Mouse (Mus musculus): ENCODE measurements around the gene Idh2.
A peak's percentile ranks its signal among the peaks of the same experiment; 100 is the strongest.
"Not testable (repeated sequence)": the region's sequence is repeated elsewhere in the genome, so short reads cannot be mapped to it uniquely, and the experiment has no call there.

Idh2 gene

DNA sequence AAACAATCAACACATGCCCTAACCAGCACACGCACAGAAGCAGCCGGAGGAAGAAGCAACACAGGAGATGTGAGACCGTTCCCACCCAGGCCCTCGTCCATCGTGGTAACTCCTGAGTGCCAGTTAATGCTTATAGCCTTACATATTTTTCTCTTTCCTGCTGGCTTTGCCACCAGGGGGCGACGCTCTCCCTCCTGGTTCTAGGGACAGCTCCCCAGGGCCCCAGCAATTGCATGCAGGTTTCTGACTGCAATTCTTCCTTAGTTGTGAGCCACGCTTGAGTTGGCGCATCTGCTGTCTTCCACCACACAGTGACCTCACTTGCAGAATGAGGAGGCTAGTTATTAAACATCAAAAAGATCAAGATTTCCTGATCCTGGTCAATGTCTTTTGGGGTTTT lies 17.3 kb upstream of the Idh2 start:
- H3K27me3 ChIP-seq (ENCODE audit: insufficient read depth, low read length): no peaks in the 10 kb centered on the region
- peak; percentile 83 for TF ChIP-seq CTCF (conservative IDR thresholded peaks at IDR 0.05; ENCODE audit: low read length)
- no peak for TF ChIP-seq NANOG (IDR thresholded peaks at IDR 0.05; ENCODE audit: borderline replicate concordance, low read length)
- H3K36me3 ChIP-seq (ENCODE audit: insufficient read depth, low read length): no peaks in the 10 kb centered on the region
- H3K4me3 ChIP-seq (replicated peaks; ENCODE audit: low read length): no peak overlapping the region
- H3K9me3 ChIP-seq (ENCODE audit: low read length): peaks cover 13% of the 10 kb centered on the region
- H3K4me1 ChIP-seq (replicated peaks; ENCODE audit: low read depth, low read length): peaks cover 65% of the 10 kb centered on the region

DNA sequence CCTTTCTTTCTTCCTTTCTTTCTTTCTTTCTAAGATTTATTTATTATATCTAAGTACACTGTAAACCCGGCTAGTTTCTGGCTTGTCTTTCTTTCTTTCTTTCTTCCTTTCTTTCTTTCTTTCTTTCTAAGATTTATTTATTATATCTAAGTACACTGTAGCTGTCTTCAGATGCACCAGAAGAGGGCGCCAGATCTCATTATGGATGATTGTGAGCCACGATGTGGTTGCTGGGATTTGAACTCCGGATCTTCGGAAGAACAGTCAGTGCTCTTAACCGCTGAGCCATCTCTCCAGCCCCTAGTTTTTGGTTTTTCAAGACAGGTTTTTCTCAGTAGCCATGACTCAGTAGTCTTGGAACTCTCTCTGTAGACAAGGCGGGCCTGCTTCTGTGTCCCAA lies 16.1 kb upstream of the Idh2 start:
- TF ChIP-seq CTCF (conservative IDR thresholded peaks at IDR 0.05; ENCODE audit: low read length): peak; percentile 27

DNA sequence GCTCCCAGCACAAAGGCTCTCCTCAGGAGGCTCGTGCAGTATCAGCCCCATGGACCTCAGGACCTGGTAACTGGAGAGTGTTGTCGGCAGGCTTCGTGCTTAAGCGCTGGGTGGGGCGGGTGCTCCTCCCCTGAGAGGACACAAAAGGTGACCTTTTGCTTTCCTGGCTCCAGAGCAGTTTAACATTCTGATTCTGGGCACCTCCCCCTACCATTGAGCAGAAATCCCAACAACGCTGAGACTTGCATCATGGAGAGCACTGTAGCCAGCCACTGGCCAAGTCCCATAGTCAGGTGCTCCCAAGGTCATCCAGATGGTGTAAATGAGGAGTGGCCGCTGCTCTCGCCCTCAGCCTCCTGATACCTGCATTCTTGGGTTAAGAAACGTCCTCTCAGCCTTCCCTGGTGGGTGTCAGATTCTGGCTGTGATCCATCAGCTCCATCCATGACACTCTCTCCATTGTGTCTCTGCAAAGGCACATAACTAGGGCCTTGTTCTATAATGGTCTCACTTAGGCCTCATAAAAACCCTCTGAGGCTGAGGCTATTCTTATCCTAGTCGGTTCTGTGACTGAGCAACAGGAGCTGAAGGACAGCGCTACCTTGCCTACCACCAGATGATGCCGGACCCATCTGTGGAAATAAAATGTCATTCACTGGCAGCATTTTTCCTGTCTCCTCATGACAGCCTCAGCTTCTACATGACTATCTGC lies 15.3 kb upstream of the Idh2 start:
- Histone ChIP-seq H3K4me3 (replicated peaks; ENCODE audit: low read length) (peak overlapping the region; percentile 55), H3K9me3 (ENCODE audit: low read length) (no peaks in the 10 kb centered on the region), H3K4me1 (replicated peaks; ENCODE audit: low read depth, low read length) (peaks cover 82% of the 10 kb centered on the region), H3K36me3 (ENCODE audit: insufficient read depth, low read length) (no peaks in the 10 kb centered on the region), H3K27me3 (ENCODE audit: insufficient read depth, low read length) (no peaks in the 10 kb centered on the region)
- TF ChIP-seq NANOG (IDR thresholded peaks at IDR 0.05; ENCODE audit: borderline replicate concordance, low read length): peak; percentile 30; the same call in 1 of the 2 replicates
- no peak for TF ChIP-seq POU5F1 (IDR thresholded peaks at IDR 0.05; ENCODE audit: borderline replicate concordance, low read length)

More for the DNA sequence above, 16.1 kb upstream of the Idh2 start:
- peak overlapping the region; percentile 55; the same call in 1 of the 2 replicates for H3K4me3 ChIP-seq (replicated peaks; ENCODE audit: low read length)
- not testable (repeated sequence) for H3K9me3 ChIP-seq (ENCODE audit: low read length); H3K36me3 ChIP-seq (ENCODE audit: insufficient read depth, low read length); H3K27me3 ChIP-seq (ENCODE audit: insufficient read depth, low read length)
- H3K4me1 ChIP-seq (replicated peaks; ENCODE audit: low read depth, low read length): peaks cover 76% of the 10 kb centered on the region

DNA sequence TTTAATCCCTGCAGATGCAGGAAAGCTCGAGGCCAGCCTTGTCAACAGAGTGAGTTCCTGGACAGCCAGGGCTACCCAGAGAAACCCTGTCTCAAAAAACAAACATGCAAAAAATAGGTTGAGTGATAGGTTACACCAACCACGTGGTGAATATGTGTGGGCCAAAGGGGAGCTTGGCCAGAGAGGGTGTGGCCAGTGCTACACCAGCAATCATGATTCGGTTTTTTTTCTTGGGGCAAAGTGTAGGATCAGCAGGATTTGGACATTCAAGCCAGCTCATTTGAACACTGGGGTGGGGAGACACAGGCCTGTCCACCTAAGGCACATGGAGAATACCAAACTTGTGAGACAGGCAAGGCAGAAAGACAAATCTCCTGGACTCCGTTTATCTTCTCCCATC lies 14.1 kb upstream of the Idh2 start:
- Histone ChIP-seq H3K4me1 (replicated peaks; ENCODE audit: low read depth, low read length) (peaks cover 80% of the 10 kb centered on the region), H3K27me3 (ENCODE audit: insufficient read depth, low read length) (no peaks in the 10 kb centered on the region), H3K9me3 (ENCODE audit: low read length) (no peaks in the 10 kb centered on the region), H3K36me3 (ENCODE audit: insufficient read depth, low read length) (no peaks in the 10 kb centered on the region), H3K4me3 (replicated peaks; ENCODE audit: low read length) (peak overlapping the region; percentile 55)
- TF ChIP-seq NANOG (IDR thresholded peaks at IDR 0.05; ENCODE audit: borderline replicate concordance, low read length) (no peak), CTCF (conservative IDR thresholded peaks at IDR 0.05; ENCODE audit: low read length) (no peak), POU5F1 (IDR thresholded peaks at IDR 0.05; ENCODE audit: borderline replicate concordance, low read length) (no peak)

DNA sequence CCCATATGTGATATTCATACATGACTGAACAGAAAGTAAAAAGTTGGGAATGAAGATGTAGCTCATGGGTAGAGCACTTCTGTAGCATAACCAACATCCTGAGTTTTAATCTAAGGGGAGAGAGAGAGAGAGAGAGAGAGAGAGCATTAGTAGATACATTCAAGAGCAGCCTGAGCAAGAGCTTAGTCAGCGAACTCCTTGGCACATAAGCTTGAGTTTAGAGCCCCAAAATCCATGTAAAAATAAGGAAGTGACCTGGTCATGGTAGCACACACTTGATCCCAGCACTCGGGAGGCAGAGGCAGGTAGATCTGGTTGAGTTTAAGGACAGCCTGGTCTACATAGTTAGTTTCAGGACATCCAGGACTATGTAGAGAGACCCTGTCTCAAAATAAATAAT lies 8.5 kb upstream of the Idh2 start:
- H3K27me3 ChIP-seq (ENCODE audit: insufficient read depth, low read length): peaks cover 14% of the 10 kb centered on the region
- H3K4me3 ChIP-seq (replicated peaks; ENCODE audit: low read length): no peak overlapping the region
- no peak for TF ChIP-seq CTCF (conservative IDR thresholded peaks at IDR 0.05; ENCODE audit: low read length)
- TF ChIP-seq POU5F1 (IDR thresholded peaks at IDR 0.05; ENCODE audit: borderline replicate concordance, low read length): no peak
- TF ChIP-seq NANOG (IDR thresholded peaks at IDR 0.05; ENCODE audit: borderline replicate concordance, low read length): no peak
- H3K4me1 ChIP-seq (replicated peaks; ENCODE audit: low read depth, low read length): peaks cover 56% of the 10 kb centered on the region
- no peaks in the 10 kb centered on the region for H3K36me3 ChIP-seq (ENCODE audit: insufficient read depth, low read length)
- no peaks in the 10 kb centered on the region for H3K9me3 ChIP-seq (ENCODE audit: low read length)

DNA sequence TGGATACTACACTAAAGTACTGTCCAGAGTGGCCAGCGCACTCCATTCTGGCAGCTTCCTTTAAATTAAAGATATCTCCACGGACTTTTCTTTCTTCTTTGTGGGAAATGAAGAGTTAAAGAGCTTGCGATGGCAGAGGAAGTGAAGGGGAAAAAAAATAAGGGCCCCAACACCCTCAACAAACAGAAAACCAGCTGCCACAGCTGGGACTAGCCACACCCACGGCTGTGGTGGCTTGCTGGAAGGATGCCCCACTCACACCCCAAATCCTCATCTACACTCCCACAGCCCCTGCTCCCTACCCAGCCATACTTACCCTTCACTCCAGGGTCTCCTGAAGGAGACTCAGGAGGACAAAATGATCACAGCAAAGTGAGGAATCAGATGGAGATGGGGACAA lies 7.9 kb upstream of the Idh2 start:
- H3K36me3 ChIP-seq (ENCODE audit: insufficient read depth, low read length): no peaks in the 10 kb centered on the region

DNA sequence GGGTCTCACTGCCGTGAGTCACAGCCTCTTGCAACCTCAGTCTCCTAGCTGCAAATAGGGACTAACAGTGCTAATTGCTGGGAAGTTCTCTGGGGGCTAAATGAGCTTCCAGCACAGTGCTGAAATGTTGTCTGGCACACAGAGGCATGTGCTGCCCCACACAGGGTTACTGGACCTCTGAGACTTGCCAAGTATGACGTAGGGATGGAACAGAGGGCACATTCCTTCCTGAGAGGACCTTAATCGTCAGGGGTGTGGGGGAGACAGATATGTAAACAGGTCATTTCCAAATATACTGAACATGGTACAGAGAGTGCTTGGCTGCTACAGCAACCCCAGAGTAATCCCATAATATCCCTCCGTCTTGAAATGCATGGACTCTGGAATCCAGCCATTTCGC lies 5.9 kb upstream of the Idh2 start:
- Histone ChIP-seq H3K4me3 (replicated peaks; ENCODE audit: low read length) (no peak overlapping the region), H3K4me1 (replicated peaks; ENCODE audit: low read depth, low read length) (peaks cover 40% of the 10 kb centered on the region), H3K36me3 (ENCODE audit: insufficient read depth, low read length) (no peaks in the 10 kb centered on the region)

More for the DNA sequence above, 7.9 kb upstream of the Idh2 start:
- Histone ChIP-seq H3K27me3 (ENCODE audit: insufficient read depth, low read length) (peaks cover 15% of the 10 kb centered on the region), H3K4me3 (replicated peaks; ENCODE audit: low read length) (no peak overlapping the region), H3K9me3 (ENCODE audit: low read length) (no peaks in the 10 kb centered on the region), H3K4me1 (replicated peaks; ENCODE audit: low read depth, low read length) (peaks cover 50% of the 10 kb centered on the region)
- TF ChIP-seq CTCF (conservative IDR thresholded peaks at IDR 0.05; ENCODE audit: low read length): no peak
- TF ChIP-seq NANOG (IDR thresholded peaks at IDR 0.05; ENCODE audit: borderline replicate concordance, low read length): no peak
- no peak for TF ChIP-seq POU5F1 (IDR thresholded peaks at IDR 0.05; ENCODE audit: borderline replicate concordance, low read length)

DNA sequence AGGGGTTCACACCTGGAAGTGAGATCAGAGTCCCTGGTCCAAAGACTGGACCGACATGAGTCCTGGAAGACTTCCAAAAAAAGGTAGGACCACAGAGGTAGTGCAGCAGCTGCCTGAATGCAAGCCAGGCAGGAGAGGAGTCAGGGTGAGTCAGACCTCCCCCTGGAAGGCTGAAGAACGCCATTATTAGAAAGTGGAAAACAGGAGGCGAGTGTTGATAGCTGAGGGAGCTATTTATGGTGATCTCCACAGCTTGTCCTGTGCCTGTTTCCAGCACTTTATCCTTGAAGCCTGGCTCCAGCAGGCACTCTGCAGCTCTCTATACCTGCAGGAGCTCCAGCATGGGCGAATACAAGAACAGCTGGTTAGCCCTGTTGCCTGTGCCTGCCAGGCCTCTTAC lies 4.0 kb upstream of the Idh2 start:
- Histone ChIP-seq H3K36me3 (ENCODE audit: insufficient read depth, low read length) (no peaks in the 10 kb centered on the region), H3K9me3 (ENCODE audit: low read length) (no peaks in the 10 kb centered on the region), H3K4me3 (replicated peaks; ENCODE audit: low read length) (no peak overlapping the region), H3K27me3 (ENCODE audit: insufficient read depth, low read length) (peaks cover 32% of the 10 kb centered on the region), H3K4me1 (replicated peaks; ENCODE audit: low read depth, low read length) (peaks cover 39% of the 10 kb centered on the region)
- TF ChIP-seq NANOG (IDR thresholded peaks at IDR 0.05; ENCODE audit: borderline replicate concordance, low read length) (no peak), CTCF (conservative IDR thresholded peaks at IDR 0.05; ENCODE audit: low read length) (no peak), POU5F1 (IDR thresholded peaks at IDR 0.05; ENCODE audit: borderline replicate concordance, low read length) (no peak)

More for the DNA sequence above, 5.9 kb upstream of the Idh2 start:
- Histone ChIP-seq H3K9me3 (ENCODE audit: low read length) (no peaks in the 10 kb centered on the region), H3K27me3 (ENCODE audit: insufficient read depth, low read length) (peaks cover 30% of the 10 kb centered on the region)
- no peak for TF ChIP-seq NANOG (IDR thresholded peaks at IDR 0.05; ENCODE audit: borderline replicate concordance, low read length)
- no peak for TF ChIP-seq POU5F1 (IDR thresholded peaks at IDR 0.05; ENCODE audit: borderline replicate concordance, low read length)
- no peak for TF ChIP-seq CTCF (conservative IDR thresholded peaks at IDR 0.05; ENCODE audit: low read length)

DNA sequence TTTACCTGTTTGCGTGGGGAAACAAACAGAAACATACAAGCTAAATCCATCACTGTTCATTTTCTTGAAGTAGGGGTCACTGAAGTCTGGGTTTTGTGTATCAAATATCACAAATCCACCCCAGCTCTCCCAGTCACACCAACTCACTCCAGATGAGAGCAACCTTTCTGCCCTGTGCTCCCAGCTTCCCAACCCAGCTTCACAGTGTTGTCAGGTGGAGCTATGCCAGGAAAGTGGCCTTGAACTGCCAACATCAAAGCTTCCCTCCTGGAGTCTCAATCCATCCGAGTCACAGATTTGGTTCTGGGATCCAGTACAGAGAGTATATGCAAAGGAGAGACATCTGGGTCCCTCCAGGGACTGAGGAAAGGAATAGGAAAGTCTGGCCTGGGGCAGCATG lies 966 bp upstream of the Idh2 start:
- no peak for TF ChIP-seq POU5F1 (IDR thresholded peaks at IDR 0.05; ENCODE audit: borderline replicate concordance, low read length)
- no peak for TF ChIP-seq CTCF (conservative IDR thresholded peaks at IDR 0.05; ENCODE audit: low read length)
- no peak for TF ChIP-seq NANOG (IDR thresholded peaks at IDR 0.05; ENCODE audit: borderline replicate concordance, low read length)
- Histone ChIP-seq H3K4me1 (replicated peaks; ENCODE audit: low read depth, low read length) (peaks cover 57% of the 10 kb centered on the region), H3K9me3 (ENCODE audit: low read length) (no peaks in the 10 kb centered on the region), H3K27me3 (ENCODE audit: insufficient read depth, low read length) (peaks cover 30% of the 10 kb centered on the region), H3K36me3 (ENCODE audit: insufficient read depth, low read length) (no peaks in the 10 kb centered on the region), H3K4me3 (replicated peaks; ENCODE audit: low read length) (no peak overlapping the region)
